Mouse (Mus musculus): Measurements from ENCODE around the gene Ap2a2.

Ap2a2 gene

GRCm38 (mm10) chr7:141550464-141550863 is 11.5 kb upstream of the Ap2a2 start:
- in situ Hi-C loops (cut with MboI; ENCODE audit: low pct_unique_long_range_greater_than_20kb in 1 of 2, low sequenced_read_pairs in 2 of 2, unreplicated experiment in 1 of 2), result no loop called here

GRCm38 (mm10) chr7:141558329-141558776 is 3.6 kb upstream of the Ap2a2 start:
- in situ Hi-C loops (cut with MboI; ENCODE audit: low pct_unique_long_range_greater_than_20kb in 1 of 2, low sequenced_read_pairs in 2 of 2, unreplicated experiment in 1 of 2), result no loop called here

- in situ Hi-C loops (cut with MboI; ENCODE audit: low pct_unique_long_range_greater_than_20kb in 1 of 2, low sequenced_read_pairs in 2 of 2, unreplicated experiment in 1 of 2), result no loop called here
Observed at GRCm38 (mm10) chr7:141558946-141559345, 3.0 kb upstream of the Ap2a2 start.

- in situ Hi-C loops (cut with MboI; ENCODE audit: low pct_unique_long_range_greater_than_20kb in 1 of 2, low sequenced_read_pairs in 2 of 2, unreplicated experiment in 1 of 2), result no loop called here
Observed at GRCm38 (mm10) chr7:141559726-141560325, 2.1 kb upstream of the Ap2a2 start.

GRCm38 (mm10) chr7:141560471-141560870 is 1.5 kb upstream of the Ap2a2 start:
- in situ Hi-C loops (cut with MboI; ENCODE audit: low pct_unique_long_range_greater_than_20kb in 1 of 2, low sequenced_read_pairs in 2 of 2, unreplicated experiment in 1 of 2), result no loop called here

GRCm38 (mm10) chr7:141562421-141562851 is 463 bp downstream of the Ap2a2 start:
- in situ Hi-C loops (cut with MboI; ENCODE audit: low pct_unique_long_range_greater_than_20kb in 1 of 2, low sequenced_read_pairs in 2 of 2, unreplicated experiment in 1 of 2), result no loop called here

GRCm38 (mm10) chr7:141562852-141563427 is 967 bp downstream of the Ap2a2 start:
- in situ Hi-C loops (cut with MboI; ENCODE audit: low pct_unique_long_range_greater_than_20kb in 1 of 2, low sequenced_read_pairs in 2 of 2, unreplicated experiment in 1 of 2), result no loop called here

- in situ Hi-C loops (cut with MboI; ENCODE audit: low pct_unique_long_range_greater_than_20kb in 1 of 2, low sequenced_read_pairs in 2 of 2, unreplicated experiment in 1 of 2), result no loop called here
Observed at GRCm38 (mm10) chr7:141564561-141564960, 2.6 kb downstream of the Ap2a2 start.

- in situ Hi-C loops (cut with MboI; ENCODE audit: low pct_unique_long_range_greater_than_20kb in 1 of 2, low sequenced_read_pairs in 2 of 2, unreplicated experiment in 1 of 2), result no loop called here
Observed at GRCm38 (mm10) chr7:141566587-141566986, 4.6 kb downstream of the Ap2a2 start.

- in situ Hi-C loops (cut with MboI; ENCODE audit: low pct_unique_long_range_greater_than_20kb in 1 of 2, low sequenced_read_pairs in 2 of 2, unreplicated experiment in 1 of 2), result no loop called here
Observed at GRCm38 (mm10) chr7:141569283-141569803, 7.4 kb downstream of the Ap2a2 start.

GRCm38 (mm10) chr7:141569916-141570315 is 7.9 kb downstream of the Ap2a2 start:
- in situ Hi-C loops (cut with MboI; ENCODE audit: low pct_unique_long_range_greater_than_20kb in 1 of 2, low sequenced_read_pairs in 2 of 2, unreplicated experiment in 1 of 2), result no loop called here

GRCm38 (mm10) chr7:141570625-141571295 is 8.8 kb downstream of the Ap2a2 start:
- in situ Hi-C loops (cut with MboI; ENCODE audit: low pct_unique_long_range_greater_than_20kb in 1 of 2, low sequenced_read_pairs in 2 of 2, unreplicated experiment in 1 of 2), result no loop called here

GRCm38 (mm10) chr7:141574041-141574440 is 12.1 kb downstream of the Ap2a2 start:
- in situ Hi-C loops (cut with MboI; ENCODE audit: low pct_unique_long_range_greater_than_20kb in 1 of 2, low sequenced_read_pairs in 2 of 2, unreplicated experiment in 1 of 2), result no loop called here

GRCm38 (mm10) chr7:141575481-141575880 is 13.5 kb downstream of the Ap2a2 start:
- in situ Hi-C loops (cut with MboI; ENCODE audit: low pct_unique_long_range_greater_than_20kb in 1 of 2, low sequenced_read_pairs in 2 of 2, unreplicated experiment in 1 of 2), result no loop called here

- in situ Hi-C loops (cut with MboI; ENCODE audit: low pct_unique_long_range_greater_than_20kb in 1 of 2, low sequenced_read_pairs in 2 of 2, unreplicated experiment in 1 of 2), result no loop called here
Observed at GRCm38 (mm10) chr7:141577801-141578200, 15.8 kb downstream of the Ap2a2 start.

- in situ Hi-C loops (cut with MboI; ENCODE audit: low pct_unique_long_range_greater_than_20kb in 1 of 2, low sequenced_read_pairs in 2 of 2, unreplicated experiment in 1 of 2), result no loop called here
Observed at GRCm38 (mm10) chr7:141578511-141578910, 16.5 kb downstream of the Ap2a2 start.

GRCm38 (mm10) chr7:141578943-141579342 is 17.0 kb downstream of the Ap2a2 start:
- in situ Hi-C loops (cut with MboI; ENCODE audit: low pct_unique_long_range_greater_than_20kb in 1 of 2, low sequenced_read_pairs in 2 of 2, unreplicated experiment in 1 of 2), result no loop called here

GRCm38 (mm10) chr7:141581323-141581722 is 19.4 kb downstream of the Ap2a2 start:
- in situ Hi-C loops (cut with MboI; ENCODE audit: low pct_unique_long_range_greater_than_20kb in 1 of 2, low sequenced_read_pairs in 2 of 2, unreplicated experiment in 1 of 2), result no loop called here

- in situ Hi-C loops (cut with MboI; ENCODE audit: low pct_unique_long_range_greater_than_20kb in 1 of 2, low sequenced_read_pairs in 2 of 2, unreplicated experiment in 1 of 2), result no loop called here
Observed at GRCm38 (mm10) chr7:141584048-141584841, 22.3 kb downstream of the Ap2a2 start.

Measured in mouse embryonic stem cell (cell line).